Mouse (Mus musculus): ENCODE data around the gene Mutyh.
"Not testable (repeated sequence)": the region's sequence is repeated elsewhere in the genome, so short reads cannot be mapped to it uniquely, and the experiment has no call there.

The Mutyh gene

GRCm38 (mm10) chr4:116820902-116821693, 13.6 kb downstream of the Mutyh start:
- no peak for DNase-seq (ENCODE audit: low read depth, low spot score)

GRCm38 (mm10) chr4:116821694-116822016, 14.1 kb downstream of the Mutyh start, which contains the start of gene Hpdl:
TSS of gene Hpdl (minus strand) at chr4:116821707.
- no peak for DNase-seq (ENCODE audit: low read depth, low spot score)

- peak; percentile 69 for DNase-seq (ENCODE audit: low read depth, low spot score)
Measured at GRCm38 (mm10) chr4:116824541-116825004, 17.1 kb downstream of the Mutyh start.

GRCm38 (mm10) chr4:116827819-116828218, 20.3 kb downstream of the Mutyh start:
- peak; percentile 53 for DNase-seq (ENCODE audit: low read depth, low spot score)

DNA sequence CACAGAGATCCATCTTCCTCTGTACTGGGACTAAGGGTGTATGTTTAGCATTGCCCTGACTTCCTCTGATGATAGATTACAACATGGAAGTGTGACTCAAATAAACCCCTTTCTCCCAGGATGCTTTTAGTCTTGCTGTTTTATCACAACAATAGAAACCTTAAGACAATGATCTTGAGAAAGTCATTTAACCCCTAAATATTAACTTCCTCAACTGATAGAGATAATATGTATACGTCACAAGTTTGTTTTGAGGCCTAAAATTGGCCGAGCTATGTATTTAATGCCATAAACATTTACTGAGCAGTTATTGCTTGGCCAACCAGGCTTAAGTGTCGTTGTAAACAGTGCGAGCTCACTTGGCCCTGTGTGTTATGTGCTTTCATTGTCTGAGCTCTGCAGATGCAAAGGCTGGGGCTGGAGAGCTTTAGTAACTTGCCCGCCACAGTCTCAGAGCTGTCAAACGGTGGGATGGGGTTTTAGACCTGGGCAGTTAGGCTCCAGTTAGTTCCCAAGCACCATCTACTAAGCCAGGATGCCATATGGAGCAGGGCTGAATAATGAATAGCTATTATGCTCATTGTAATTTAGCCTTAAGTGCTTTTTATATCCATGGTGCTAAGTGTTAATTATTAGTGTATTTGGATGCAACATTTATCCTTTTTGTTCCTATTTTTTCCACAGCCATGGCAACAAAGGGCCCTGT, 22.0 kb downstream of the Mutyh start:
- no peak for DNase-seq (ENCODE audit: low read depth, low spot score)

GRCm38 (mm10) chr4:116830070-116830368, 22.5 kb downstream of the Mutyh start:
- DNase-seq (ENCODE audit: low read depth, low spot score), result no peak

DNA sequence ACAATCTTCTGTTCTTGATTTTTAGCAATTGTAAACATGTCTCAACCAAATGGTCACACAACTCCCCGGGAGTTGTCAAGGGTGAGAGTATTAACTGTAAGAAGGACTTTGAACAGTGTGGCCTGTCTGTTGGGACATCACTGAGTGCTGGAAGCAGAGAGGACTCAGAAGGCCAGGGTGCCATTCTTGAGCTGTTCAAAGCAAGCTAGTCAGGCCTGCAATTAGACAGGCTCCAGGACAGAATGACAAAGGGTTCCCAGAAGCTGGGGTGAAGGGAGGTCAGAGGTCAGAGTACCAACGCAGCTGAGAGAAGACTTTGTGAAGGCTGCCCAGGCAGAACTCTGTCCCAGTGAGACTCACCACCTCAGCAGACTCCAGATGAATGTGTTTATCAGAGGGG, 31.5 kb downstream of the Mutyh start:
- DNase-seq (ENCODE audit: low read depth, low spot score), result no peak

GRCm38 (mm10) chr4:116840096-116840495, 32.6 kb downstream of the Mutyh start:
- not testable (repeated sequence) for DNase-seq (ENCODE audit: low read depth, low spot score)

DNA sequence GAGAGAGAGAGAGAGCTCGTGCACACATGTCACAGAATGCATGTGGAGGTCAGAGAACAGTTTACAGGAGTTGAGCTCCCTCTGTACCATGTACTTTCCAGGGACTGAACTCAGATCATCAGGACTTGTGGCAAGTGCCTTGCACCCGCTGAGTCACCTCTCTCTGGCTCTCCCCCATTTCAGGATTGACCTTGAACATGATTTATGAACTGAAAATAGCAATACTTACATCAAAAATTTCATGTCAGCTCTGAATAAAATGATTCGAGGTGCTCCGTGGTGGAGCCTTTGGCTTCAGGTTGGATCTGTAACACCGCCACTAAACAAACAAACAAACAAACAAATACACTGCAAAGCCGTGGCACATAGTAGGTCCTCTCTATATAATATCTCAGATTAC, 33.3 kb downstream of the Mutyh start:
- DNase-seq (ENCODE audit: low read depth, low spot score), result no peak

- no peak for DNase-seq (ENCODE audit: low read depth, low spot score)
Measured at GRCm38 (mm10) chr4:116844324-116844723, 36.8 kb downstream of the Mutyh start.

- no peak for DNase-seq (ENCODE audit: low read depth, low spot score)
Measured at GRCm38 (mm10) chr4:116849901-116850300, 42.4 kb downstream of the Mutyh start.

GRCm38 (mm10) chr4:116854286-116854685, 46.8 kb downstream of the Mutyh start:
- DNase-seq (ENCODE audit: low read depth, low spot score), result no peak

DNA sequence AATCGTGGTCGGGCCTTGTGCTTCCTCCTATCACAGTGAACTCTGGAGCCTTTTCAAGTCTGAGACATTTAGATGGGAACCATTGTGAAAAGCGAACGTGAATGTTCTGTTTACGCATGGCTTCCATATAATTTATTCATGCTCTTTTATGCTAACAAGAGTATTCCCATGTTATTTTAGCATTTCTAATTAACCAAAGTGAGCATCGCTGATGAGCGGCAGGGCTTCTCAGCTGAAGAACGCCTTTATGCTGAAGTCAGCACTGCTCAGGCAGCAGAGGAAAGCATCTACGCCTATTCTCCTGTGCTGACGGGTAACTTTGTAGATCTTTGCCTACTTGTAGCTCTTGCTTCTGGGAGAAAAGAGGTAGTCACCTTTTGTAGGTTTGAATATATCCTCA, 49.7 kb downstream of the Mutyh start:
- no peak for DNase-seq (ENCODE audit: low read depth, low spot score)

DNA sequence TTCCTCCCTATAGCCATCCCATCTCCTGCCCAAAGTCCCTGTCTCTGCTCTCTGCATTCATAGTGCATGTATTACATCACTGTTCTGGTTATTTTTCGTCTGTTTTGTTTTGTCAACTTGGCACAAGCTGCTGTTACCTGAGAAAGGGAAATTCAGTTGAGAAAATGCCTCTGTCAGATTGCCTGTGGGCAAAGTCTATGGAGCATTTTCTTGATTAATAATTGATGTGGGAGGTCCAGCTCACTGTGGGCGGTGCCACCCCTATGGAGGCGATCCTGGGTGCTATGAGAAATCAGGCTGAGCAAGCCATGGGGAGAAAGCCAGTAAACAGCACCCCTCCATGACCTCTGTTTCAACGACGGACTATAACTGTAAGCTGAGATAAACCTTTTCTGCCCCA, 52.2 kb downstream of the Mutyh start:
- no peak for DNase-seq (ENCODE audit: low read depth, low spot score)

DNA sequence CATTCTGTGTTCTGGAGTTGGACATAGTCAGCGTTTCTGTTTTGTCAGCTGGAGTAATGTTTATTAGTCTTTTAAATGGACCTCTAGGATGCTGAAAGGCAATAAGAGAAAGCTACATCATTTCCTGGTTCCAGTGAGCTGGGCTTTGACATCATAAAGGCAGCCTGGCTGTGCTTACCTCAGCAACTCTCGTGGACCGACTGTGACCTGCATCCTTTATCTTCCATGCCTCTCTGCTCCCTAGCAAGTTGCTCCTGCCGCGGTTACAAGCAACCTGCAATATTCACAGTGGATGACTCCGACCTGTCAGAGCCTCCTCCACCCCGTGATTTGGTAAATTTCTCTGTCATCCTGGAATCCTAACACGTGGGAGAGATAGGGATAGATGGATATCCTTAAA, 54.5 kb downstream of the Mutyh start:
- DNase-seq (ENCODE audit: low read depth, low spot score), result no peak
